Mouse (Mus musculus): ENCODE data around the gene Wee2. TPM values are rescaled to one million over a fixed set of nuclear protein-coding genes. Genes with fewer than 3 reads are reported as not detected.

The Wee2 gene
- total RNA-seq, 2 experiments from 2014 or later: 0.22 TPM; not detected in 1

DNA sequence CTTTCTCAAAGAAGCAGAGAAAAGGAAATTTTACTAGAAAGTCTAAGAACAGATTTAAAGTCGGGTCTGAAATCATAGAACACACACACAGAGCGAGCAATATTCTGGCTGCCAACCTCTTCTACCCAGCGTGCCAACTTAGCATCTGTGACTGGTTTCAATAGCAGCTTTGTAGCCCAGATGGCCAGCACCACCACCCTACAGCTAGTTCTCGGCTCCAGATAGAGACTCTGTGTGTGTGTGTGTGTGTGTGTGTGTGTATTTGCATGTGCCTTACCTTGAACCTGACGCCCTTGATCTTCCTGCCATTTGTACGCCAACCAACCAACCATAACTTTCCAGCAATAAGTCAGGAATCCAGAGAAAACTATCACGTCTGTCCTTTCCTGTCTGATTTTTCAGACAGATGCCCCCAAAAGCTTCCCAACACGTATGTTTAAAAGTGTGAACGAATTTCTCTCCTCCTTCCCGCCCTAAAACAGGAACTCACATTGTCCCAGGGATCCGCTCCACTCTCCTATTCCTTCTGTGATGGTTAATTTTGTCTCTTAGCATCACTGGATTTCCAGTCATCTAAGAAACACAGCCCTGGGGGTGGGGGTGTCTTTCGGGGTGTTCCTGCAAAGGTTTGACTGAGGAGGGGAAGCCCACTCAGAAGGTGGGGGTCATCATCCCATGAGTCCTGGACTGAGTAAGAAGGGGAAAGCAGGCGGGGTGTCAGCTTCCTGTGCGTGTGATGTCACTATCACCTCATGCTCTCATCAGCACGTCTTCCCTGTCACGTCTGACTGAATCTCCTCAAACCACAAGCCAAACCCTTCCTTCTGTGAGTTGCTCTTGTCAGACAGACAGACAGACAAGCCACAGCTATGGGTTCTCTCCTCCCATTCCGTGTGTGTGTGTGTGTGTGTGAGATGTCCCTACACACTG is 6.3 kb upstream of the Wee2 start:
- intact Hi-C loops (cut with DNase I): no loop called here
- DNase-seq (ENCODE audit: extremely low spot score in 1 of 2, low spot score in 2 of 2): peak; percentile 63 to 83

DNA sequence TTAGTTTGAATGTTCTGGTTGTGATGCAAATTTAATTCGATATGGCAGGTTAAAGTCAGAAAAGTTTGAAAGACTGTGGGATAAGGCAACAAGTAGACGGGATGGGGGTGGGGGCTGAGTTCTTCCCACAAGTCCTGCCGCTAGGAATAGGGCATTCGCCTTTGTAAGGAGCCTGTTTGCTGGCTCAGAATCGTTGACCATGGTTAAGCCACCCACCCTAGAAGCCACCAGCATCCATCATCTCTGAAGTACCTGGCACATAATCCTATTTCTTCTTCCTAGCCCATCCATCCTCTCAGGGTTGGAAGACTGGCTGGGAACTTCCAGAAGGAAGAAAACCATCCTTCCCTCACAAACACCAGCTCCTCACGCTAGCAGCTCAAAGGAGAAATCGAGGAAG is 4.2 kb upstream of the Wee2 start:
- intact Hi-C loops (cut with DNase I): loop anchor here (2.0 kb wide), 1 partner anchor 36 kb away; the partner anchor contains the start of gene Ssbp1
- DNase-seq (ENCODE audit: extremely low spot score in 1 of 2, low spot score in 2 of 2): no peak

DNA sequence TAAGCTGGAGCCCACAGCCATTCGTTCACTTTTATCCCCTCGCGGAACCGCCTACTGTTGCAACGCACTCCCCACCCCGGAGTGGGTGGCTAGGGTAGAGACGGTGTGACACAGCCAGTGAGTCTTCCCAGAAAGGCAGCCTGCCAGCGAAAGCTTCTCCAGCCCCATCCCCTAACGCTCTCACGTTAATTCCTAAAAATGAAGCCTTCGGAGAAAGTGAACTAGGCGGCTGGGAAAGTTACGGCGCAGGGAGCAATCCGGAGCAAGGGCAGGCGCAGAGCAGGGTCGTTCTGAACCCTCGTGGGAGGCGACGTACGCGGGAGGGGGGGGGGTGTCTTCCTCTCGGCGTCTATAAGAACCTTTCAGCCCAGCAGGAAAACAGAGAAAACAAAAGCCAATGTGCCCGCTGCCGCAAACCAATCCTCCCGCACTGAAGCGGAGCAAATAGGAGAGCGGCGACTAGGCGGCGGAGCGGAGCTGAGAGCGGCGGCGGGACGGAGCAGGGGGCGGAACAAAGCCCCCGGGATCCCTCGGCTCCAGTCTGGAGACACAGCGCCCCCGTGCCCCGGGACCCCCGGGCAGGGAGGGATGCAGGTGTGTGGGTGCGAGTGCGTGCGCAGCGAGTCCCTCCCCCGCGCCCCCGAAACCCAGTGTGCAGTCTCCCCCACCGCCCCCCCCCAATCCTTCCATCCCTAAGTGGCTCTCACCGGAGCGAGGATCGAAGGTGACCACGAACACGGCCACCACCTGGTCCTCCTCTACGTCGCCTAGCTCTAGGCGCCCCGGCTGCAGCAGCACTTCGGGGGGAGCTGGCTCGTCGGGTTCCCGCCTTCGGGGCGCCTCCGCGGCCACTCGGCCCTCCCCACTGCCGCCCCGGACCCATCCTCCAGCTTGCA is 3.5 kb upstream of the Wee2 start:
- peak; percentile 63 to 77 for DNase-seq (ENCODE audit: extremely low spot score in 1 of 2, low spot score in 2 of 2)
- intact Hi-C loops (cut with DNase I): loop anchor here (2.0 kb wide), 1 partner anchor 35 kb away; the partner anchor contains the start of gene Ssbp1

DNA sequence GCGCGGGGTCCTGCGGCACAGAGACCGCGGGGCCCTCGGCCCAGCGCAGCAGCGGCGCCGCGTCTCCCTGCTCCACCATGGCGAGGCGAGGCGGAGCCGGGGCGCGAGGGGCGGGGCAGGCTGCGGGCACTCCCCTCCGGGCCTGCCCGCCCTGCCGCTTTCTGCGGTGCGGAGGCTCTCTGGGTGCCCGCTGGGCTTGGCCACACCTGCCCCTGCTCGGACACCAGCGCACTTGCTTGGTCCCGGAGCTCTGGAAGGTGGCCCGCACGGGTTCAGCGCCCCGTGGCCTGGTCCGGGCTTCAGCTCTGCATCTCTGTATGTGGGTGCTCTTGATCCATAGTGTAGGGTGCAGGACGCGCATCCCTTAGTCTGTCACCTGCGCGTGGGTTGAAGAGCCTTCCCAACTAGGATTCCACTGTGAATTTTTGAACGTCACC is 2.8 kb upstream of the Wee2 start, which contains the start of gene E330009J07Rik:
E330009J07Rik (minus strand) TSS at position 89 of the 437 bp plus-strand sequence.
- intact Hi-C loops (cut with DNase I): no loop called here
- DNase-seq (ENCODE audit: extremely low spot score in 1 of 2, low spot score in 2 of 2): peak in 1 of 2 experiments; percentile 90

DNA sequence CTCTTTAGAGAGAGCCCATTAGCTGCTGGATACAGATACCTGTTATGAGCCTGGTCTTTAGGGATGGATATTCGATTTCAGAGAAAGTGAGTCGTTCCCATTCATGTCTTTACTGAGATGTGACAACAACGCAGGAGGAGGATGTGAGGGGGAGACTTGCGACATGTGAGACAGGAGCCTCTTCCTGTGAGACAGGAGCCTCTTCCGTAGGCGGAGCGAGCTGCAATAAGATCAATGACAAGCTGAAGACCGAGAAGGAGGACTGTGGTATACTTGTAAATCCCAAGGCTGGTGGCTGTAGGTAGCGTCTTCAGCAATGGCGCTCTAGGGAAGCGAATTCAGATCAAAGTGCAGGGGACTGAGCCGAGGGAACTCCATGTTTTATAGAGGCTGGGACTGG is 843 bp downstream of the Wee2 start:
- no peak for DNase-seq (ENCODE audit: extremely low spot score in 1 of 2, low spot score in 2 of 2)
- intact Hi-C loops (cut with DNase I): no loop called here

DNA sequence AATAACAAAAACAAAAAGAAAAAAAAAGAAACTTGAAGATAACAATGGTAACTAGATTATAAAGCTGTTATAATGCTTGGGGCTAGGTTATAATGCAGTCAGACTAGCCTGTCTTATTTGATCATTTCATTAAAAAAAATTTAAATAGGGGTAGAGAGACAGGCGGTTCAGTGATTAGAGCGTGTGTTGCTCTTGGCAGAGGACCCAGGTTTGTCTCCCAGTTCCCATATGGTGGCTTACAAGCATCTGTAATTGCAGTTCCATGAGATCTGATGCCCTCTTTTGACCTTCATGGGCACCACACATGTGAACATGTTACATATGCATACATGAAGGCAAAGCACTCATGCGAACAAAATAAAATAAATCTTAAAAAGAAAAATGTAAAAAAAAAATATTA is 2.4 kb downstream of the Wee2 start:
- intact Hi-C loops (cut with DNase I): no loop called here
- no peak for DNase-seq (ENCODE audit: extremely low spot score in 1 of 2, low spot score in 2 of 2)

DNA sequence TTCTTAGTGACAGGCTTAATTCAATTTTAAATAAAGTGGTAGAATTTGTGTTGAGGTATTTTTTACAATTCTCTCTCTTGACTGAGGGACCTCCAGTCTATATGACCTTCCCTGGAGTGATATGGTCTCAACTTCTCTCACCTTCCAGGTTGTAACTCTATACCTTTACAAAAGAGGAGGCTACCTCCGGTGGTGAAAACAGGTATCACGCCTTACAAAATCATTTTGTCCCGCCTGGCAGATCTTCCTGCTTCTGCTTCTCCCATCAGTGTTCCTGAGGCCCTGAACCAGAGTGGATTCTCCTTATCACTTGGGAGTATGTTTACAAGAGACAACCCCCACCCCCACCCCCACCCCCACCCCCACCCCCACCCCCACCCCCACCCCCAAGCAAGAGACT is 2.9 kb downstream of the Wee2 start:
- DNase-seq (ENCODE audit: extremely low spot score in 1 of 2, low spot score in 2 of 2): no peak
- intact Hi-C loops (cut with DNase I): no loop called here

DNA sequence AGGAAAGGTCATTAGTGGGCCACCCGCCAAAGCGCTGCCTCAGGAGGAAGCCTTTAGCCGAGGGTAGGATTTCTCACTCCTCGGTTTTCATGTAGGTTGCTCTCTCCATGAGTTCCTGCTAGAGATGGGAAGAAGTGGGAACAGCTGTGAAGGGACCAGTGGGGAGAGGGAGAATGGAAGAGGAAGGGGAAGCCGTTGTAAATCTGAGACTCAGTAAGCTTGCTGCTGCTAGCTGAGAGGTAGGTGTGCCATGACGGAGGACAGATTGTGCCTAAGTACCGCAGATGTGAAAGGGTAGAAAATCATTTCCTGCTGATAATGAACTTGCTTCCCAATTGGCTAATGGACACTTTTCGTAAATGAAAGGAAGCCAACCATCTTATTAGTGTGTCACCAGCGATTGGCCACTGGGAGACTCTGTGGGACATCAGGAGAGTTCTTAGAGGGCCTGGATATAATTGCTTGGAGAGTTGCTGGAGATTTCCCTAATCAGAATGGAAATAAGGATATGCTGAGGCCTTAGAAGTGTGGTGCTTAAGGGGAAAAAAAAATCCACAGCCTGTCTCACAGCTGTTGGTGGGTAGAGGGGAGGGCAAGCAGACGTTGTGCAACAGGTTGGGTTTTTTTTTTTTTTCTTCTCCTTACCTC is 4.5 kb downstream of the Wee2 start:
- intact Hi-C loops (cut with DNase I): no loop called here
- DNase-seq (ENCODE audit: extremely low spot score in 1 of 2, low spot score in 2 of 2): no peak

DNA sequence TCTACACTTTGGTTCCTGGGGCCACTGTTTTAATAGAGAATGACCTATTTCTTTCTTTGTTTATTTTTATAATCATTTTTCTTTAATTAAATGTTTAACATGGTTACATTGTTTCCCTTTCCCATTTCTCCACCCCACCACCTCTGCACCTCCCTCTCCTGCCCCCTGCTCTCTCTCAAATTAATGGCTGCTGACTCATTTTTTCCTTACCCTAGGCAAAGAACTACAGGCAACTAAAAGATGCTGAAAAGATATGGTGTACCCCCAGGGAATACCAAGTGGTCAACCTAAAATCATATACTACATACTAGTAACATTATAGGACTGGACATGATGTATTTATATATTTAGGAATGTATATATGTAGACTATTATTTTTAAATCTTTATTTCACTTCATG is 9.7 kb downstream of the Wee2 start:
- DNase-seq (ENCODE audit: extremely low spot score in 1 of 2, low spot score in 2 of 2): no peak
- intact Hi-C loops (cut with DNase I): no loop called here

DNA sequence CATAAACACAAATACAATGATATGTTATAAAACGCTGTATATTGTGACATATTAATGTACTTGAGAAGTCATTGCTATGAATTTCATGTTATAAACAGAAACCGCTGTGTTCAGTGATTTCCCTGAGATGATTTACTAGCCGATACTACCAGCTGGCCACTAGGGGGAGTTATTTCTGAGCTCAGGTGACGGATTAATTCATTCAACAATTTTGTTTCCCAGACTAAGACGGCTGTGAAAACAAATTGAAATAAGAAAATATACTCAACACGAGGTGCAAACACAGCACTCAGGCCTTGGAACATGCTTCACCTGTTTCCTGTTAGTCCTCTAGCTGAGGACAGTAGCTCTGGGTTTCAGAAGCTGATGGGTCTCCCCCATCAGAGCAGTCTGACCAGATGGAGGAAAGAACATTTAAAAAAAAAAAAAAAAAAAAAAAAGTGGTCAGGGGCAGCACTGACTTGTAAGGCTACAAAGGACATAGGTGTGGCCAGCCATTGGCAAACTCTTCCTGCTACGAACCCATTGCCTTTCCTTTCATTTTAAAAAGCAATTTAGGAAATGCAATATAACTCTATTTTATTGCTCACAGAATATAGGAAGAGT is 15.7 kb downstream of the Wee2 start:
- intact Hi-C loops (cut with DNase I): no loop called here
- no peak for DNase-seq (ENCODE audit: extremely low spot score in 1 of 2, low spot score in 2 of 2)

DNA sequence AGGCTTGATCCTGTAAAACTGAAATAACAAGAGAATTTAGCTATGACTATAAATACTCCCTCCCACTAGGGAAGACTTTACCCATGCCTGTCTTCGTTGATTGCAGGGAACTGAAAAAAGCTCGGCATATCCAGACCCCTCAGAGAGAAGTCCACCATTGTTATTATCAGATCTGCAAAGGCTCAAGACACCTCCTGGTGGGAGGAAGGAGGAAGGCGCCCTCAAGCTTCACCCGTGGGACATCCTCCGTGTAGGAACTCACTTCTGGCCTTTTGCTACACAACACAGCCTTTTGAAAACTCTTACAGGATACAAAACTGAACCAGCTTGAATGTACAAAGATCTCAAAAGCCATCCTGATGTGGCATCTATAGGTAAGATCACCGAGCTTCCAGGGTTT is 26.8 kb downstream of the Wee2 start:
- intact Hi-C loops (cut with DNase I): no loop called here

DNA sequence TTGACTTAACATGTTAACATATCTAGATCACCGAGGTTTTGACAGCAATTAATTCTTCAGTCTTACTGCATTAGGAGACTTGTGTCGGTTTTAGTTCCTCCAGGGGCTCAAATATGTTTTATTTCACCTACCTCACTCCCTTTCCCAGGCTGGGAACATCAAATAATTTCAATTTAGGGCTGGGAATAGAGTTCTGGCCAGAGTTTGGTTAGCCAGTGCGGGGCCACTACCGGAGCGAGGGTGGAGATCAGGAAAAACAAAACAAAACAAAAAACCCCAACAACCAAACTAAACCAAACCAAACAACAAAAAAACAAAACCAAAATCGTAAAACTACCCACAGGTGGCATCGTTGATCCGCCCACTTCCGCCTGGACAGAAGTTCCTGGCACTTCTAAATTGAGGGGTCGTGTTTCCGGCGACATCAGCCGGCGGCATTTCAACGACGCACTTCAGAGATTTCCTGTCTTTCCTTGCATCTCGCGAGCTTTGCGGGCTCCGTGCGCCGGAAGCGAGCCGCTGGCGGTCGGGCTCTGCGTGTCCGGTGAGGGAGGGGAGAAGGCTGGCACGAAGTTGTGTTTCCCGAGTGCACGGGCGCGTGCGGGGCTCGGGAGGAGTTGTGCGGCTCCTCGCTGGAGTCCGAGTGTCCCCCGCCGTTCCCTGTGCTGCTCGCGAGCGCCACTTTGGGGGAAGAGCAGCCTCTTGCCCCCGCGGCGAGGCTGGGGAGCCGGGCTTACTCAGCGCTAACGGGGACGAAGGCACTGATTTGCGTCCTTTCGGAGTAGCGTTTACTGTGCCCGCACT is 32.2 kb downstream of the Wee2 start, which contains the start of gene Ssbp1:
Ssbp1 (plus strand) TSS at position 437 of the 804 bp plus-strand sequence.
- intact Hi-C loops (cut with DNase I): loop anchor here (2.0 kb wide), 2 partner anchors 36 to 146 kb away; partner anchors contain the start of gene Agk
- DNase-seq (ENCODE audit: extremely low spot score in 1 of 2, low spot score in 2 of 2): peak; percentile 91 to 95

More for the DNA sequence above, 26.8 kb downstream of the Wee2 start:
- DNase-seq (ENCODE audit: extremely low spot score in 1 of 2, low spot score in 2 of 2): no peak

DNA sequence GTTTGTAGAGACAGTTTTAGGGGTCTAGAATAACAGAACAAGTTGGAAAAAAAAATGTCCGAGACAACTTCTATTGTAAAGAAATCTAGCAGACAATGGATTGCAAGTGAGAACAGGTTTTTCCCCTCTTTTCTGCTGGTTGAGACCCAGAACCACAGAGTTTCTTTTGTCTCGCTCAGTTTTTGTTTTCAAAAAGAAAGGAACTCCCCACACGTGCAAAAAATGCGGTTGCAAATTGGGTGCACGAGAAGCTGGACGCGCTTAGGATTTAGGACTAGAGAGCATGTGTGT is 32.8 kb downstream of the Wee2 start:
- intact Hi-C loops (cut with DNase I): loop anchor here (2.0 kb wide), 2 partner anchors 37 to 147 kb away; partner anchors contain the start of gene Agk
- no peak for DNase-seq (ENCODE audit: extremely low spot score in 1 of 2, low spot score in 2 of 2)

DNA sequence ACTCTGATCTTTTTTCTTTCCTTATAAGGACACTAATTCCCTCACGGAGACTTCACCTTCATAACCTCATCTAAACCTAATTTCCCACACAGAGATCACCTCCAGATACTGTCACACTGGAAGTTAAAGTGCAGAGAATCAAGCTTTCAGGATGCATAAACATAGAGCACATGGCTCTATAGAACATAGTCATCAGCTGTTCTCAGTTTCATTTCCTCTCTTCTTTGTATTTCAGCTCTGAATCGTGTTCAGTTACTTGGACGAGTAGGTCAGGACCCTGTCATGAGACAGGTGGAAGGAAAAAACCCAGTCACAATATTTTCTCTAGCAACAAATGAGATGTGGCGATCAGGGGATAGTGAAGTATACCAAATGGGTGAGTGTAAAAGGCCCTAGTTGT is 37.2 kb downstream of the Wee2 start:
- intact Hi-C loops (cut with DNase I): no loop called here
- no peak for DNase-seq (ENCODE audit: extremely low spot score in 1 of 2, low spot score in 2 of 2)

DNA sequence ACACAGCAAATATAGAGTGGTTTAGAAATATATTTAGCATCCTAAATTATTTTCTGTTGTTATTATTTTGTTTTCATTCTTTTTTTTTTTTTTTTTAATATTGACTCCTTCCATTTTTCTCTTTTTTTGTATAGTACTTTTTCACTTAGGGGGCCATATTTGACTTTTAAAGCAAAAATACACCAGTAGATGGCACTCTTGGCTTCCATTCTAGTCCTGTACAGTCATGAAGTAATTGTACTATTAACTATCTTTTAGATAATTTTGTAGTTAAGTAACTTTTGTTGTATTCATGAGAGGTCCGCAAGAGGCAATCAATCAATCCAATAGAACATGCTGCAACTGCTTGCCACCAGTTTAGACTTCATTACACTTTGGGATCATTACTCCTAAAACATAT is 40.8 kb downstream of the Wee2 start:
- intact Hi-C loops (cut with DNase I): loop anchor here (5.0 kb wide), 2 partner anchors 208 to 368 kb away; no protein-coding TSS in a partner anchor
- no peak for DNase-seq (ENCODE audit: extremely low spot score in 1 of 2, low spot score in 2 of 2)

DNA sequence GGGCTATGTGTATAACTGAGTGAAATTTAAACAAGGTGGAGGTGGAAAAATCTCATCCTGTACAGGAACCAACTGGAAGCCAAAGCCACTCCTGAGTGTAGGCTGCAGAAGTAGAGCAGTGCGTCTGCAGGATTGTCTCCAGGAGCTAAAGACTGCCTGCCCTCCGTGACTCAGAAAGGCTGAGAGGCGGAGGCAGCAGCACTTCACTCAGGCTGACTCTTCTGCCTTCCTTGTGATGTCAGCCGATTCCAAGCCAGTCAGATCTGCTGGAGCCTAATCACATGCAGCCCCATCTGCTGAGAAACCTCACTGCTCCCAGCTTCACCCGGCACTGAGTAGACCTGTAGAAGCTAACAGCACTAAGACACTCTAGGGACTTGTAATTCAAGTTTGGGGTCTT is 43.4 kb downstream of the Wee2 start:
- DNase-seq (ENCODE audit: extremely low spot score in 1 of 2, low spot score in 2 of 2): no peak
- intact Hi-C loops (cut with DNase I): loop anchor here (5.0 kb wide), 2 partner anchors 205 to 365 kb away; no protein-coding TSS in a partner anchor

DNA sequence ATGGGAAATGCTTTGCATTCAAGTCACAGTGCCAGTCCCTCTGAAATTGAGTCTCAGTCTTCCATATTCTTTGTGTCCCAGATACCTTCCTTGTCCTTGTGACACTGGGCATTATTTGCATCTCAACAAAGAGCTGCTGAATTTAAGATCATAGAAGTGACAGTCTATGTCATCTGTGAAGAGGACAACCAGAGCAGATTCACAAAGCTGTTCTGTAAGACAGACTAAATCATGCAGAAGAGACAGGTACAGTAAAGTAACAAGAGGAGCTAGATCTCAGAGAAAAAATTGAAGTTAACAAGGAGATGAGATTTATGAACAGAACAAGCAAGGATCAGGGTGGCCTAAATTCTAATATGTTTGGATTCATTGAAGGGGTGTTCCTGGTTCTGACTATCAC is 52.0 kb downstream of the Wee2 start, which contains the start of gene Tas2r137:
Tas2r137 (plus strand) TSS at position 301 of the 400 bp plus-strand sequence.
- intact Hi-C loops (cut with DNase I): no loop called here
- no peak for DNase-seq (ENCODE audit: extremely low spot score in 1 of 2, low spot score in 2 of 2)

DNA sequence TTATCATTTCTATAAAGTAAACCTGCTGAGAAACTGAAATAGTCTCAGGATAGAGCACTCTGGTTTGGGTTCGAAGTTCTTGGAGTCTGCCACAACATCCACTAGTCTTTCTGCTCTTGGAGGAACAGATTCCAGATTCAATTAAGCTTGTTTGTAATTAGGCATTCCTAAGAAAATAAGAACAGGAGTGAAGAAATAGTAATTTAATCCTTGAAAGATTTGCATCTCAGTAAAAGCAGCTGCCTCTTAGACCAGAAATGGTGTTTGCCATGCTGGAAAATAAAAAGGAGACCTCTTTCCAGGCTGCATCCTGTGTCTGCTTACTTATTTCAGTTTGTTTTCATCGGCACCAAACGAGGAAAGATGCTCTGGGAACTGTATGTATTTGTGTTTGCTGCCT is 54.3 kb downstream of the Wee2 start, which contains the start of gene Tas2r108:
Tas2r108 (plus strand) TSS at position 301 of the 400 bp plus-strand sequence.
- intact Hi-C loops (cut with DNase I): no loop called here
- no peak for DNase-seq (ENCODE audit: extremely low spot score in 1 of 2, low spot score in 2 of 2)

Data from left cerebral cortex, postnatal 10 days (tissue).